Comparison of ENCODE assay signal across 23 mouse cellular contexts in genomic region chr3:70436671-70437070, GRCm38 (mm10).
DNase-seq lines count a peak whose midpoint lies in the region; ATAC-seq lines count a peak whose summit lies in the region.
"Had no signal": no experiment of that assay in that cellular context is flagged by ENCODE, and none has a peak within 500 bp of the region (broad histone marks: within the 10 kb centered on the region; RNA-seq: fewer than 3 reads in every experiment).

No protein-coding gene starts in this region.

- no peak overlapping the region for H3K4me3 ChIP-seq in hindbrain, embryonic 11.5 days (ENCODE audit: low read depth, low read length)
- H3K4me3 ChIP-seq in hindbrain, embryonic 14.5 days (replicated peaks; ENCODE audit: low read length): no peak overlapping the region
- H3K4me3 ChIP-seq in embryonic facial prominence, embryonic 14.5 days (ENCODE audit: low read depth, low read length): no peak overlapping the region
- H3K4me3 ChIP-seq: embryonic facial prominence, embryonic 12.5 days; heart, embryonic 10.5 days; hindbrain, embryonic 13.5 days; intestine, embryonic 15.5 days; limb, embryonic 12.5 days; liver, embryonic 13.5 days; midbrain, embryonic 12.5 days; stomach, embryonic 15.5 days had no signal

- WGBS in hindbrain, embryonic 11.5 days: 76% methylated on average over 4 of the region's 4 CpGs
- WGBS in hindbrain, embryonic 14.5 days: 77% methylated on average over 4 of the region's 4 CpGs
- whole genome bisulfite sequencing in embryonic facial prominence, embryonic 14.5 days: 64% methylated on average over 4 of the region's 4 CpGs

- no peaks in the 10 kb centered on the region for H3K9me3 ChIP-seq in hindbrain, embryonic 11.5 days (ENCODE audit: control insufficient read depth, low read length)
- 0 out of 2 replicates have a peak, but pooled peaks cover under 1% of the 10 kb centered on the region for H3K9me3 ChIP-seq in hindbrain, embryonic 14.5 days (ENCODE audit: control insufficient read depth, low read length)
- H3K9me3 ChIP-seq in embryonic facial prominence, embryonic 14.5 days (ENCODE audit: control insufficient read depth, low read length): no peaks in the 10 kb centered on the region
- H3K9me3 ChIP-seq: embryonic facial prominence, embryonic 12.5 days; heart, embryonic 10.5 days; hindbrain, embryonic 13.5 days; intestine, embryonic 15.5 days; limb, embryonic 12.5 days; liver, embryonic 13.5 days; midbrain, embryonic 12.5 days; stomach, embryonic 15.5 days had no signal

- no peaks in the 10 kb centered on the region for H3K27me3 ChIP-seq in hindbrain, embryonic 11.5 days (ENCODE audit: control insufficient read depth, insufficient read depth, low read length)
- no peaks in the 10 kb centered on the region for H3K27me3 ChIP-seq in hindbrain, embryonic 14.5 days (ENCODE audit: control insufficient read depth, insufficient read depth, low read length)
- H3K27me3 ChIP-seq in embryonic facial prominence, embryonic 14.5 days (replicated peaks; ENCODE audit: control insufficient read depth, insufficient read depth, low read length): no peaks in the 10 kb centered on the region
- H3K27me3 ChIP-seq: embryonic facial prominence, embryonic 12.5 days; hindbrain, embryonic 13.5 days; intestine, embryonic 15.5 days; limb, embryonic 12.5 days; liver, embryonic 13.5 days; midbrain, embryonic 12.5 days; stomach, embryonic 15.5 days had no signal

- peak; percentile 26 for DNase-seq in hindbrain, embryonic 11.5 days (ENCODE audit: low spot score)
- no peak for DNase-seq in hindbrain, embryonic 14.5 days (ENCODE audit: low spot score)
- peak; percentile 6 for DNase-seq in retina, embryonic 14.5 days (ENCODE audit: low spot score)
- DNase-seq in retina, postnatal 1 day: no peak
- DNase-seq in embryonic facial prominence, embryonic 14.5 days (ENCODE audit: low spot score): peak; percentile 45
- DNase-seq in left cerebral cortex, adult 18-20 months (ENCODE audit: low spot score in 2 of 2): no peak
- no peak for DNase-seq in thymus, adult 18-20 months
- DNase-seq: adrenal gland, postnatal 14 days; cerebellum, adult 11 months; cerebellum, postnatal 14 days; gastrocnemius, postnatal 36 days; kidney, postnatal 14 days; liver, embryonic 13.5 days; thymus, adult 2 months had no signal

- no peak for ATAC-seq in hindbrain, embryonic 11.5 days (ENCODE audit: low FRiP score)
- ATAC-seq in hindbrain, embryonic 14.5 days (ENCODE audit: low FRiP score): no peak
- no peak for ATAC-seq in embryonic facial prominence, embryonic 14.5 days (ENCODE audit: low read depth)
- ATAC-seq in frontal cortex, adult (ENCODE audit: low TSS enrichment): no peak
- ATAC-seq: forebrain, embryonic 14.5 days; intestine, embryonic 15.5 days had no signal

- no peak overlapping the region for H3K9ac ChIP-seq in hindbrain, embryonic 11.5 days (ENCODE audit: low read depth, low read length)
- H3K9ac ChIP-seq in hindbrain, embryonic 14.5 days: no peak overlapping the region
- H3K9ac ChIP-seq in embryonic facial prominence, embryonic 14.5 days (ENCODE audit: low read depth, low read length): no peak overlapping the region
- H3K9ac ChIP-seq: embryonic facial prominence, embryonic 12.5 days; hindbrain, embryonic 13.5 days; intestine, embryonic 15.5 days; limb, embryonic 12.5 days; liver, embryonic 13.5 days; midbrain, embryonic 12.5 days; stomach, embryonic 15.5 days had no signal

- H3K27ac ChIP-seq in hindbrain, embryonic 11.5 days (ENCODE audit: low read depth, low read length): no peak overlapping the region
- no peak overlapping the region for H3K27ac ChIP-seq in hindbrain, embryonic 14.5 days
- H3K27ac ChIP-seq in embryonic facial prominence, embryonic 14.5 days (replicated peaks; ENCODE audit: low read depth, low read length): no peak overlapping the region
- H3K27ac ChIP-seq: embryonic facial prominence, embryonic 12.5 days; heart, embryonic 10.5 days; hindbrain, embryonic 13.5 days; intestine, embryonic 15.5 days; limb, embryonic 12.5 days; liver, embryonic 13.5 days; midbrain, embryonic 12.5 days; stomach, embryonic 15.5 days had no signal

- no peak overlapping the region for H3K4me2 ChIP-seq in hindbrain, embryonic 11.5 days (replicated peaks; ENCODE audit: low read depth, low read length)
- H3K4me2 ChIP-seq in hindbrain, embryonic 14.5 days (replicated peaks): no peak overlapping the region
- no peak overlapping the region for H3K4me2 ChIP-seq in embryonic facial prominence, embryonic 14.5 days (ENCODE audit: low read depth, low read length)
- H3K4me2 ChIP-seq: embryonic facial prominence, embryonic 12.5 days; hindbrain, embryonic 13.5 days; intestine, embryonic 15.5 days; limb, embryonic 12.5 days; liver, embryonic 13.5 days; midbrain, embryonic 12.5 days; stomach, embryonic 15.5 days had no signal

- H3K4me1 ChIP-seq in hindbrain, embryonic 11.5 days (replicated peaks; ENCODE audit: control insufficient read depth, insufficient read depth, low read length): no peaks in the 10 kb centered on the region
- no peaks in the 10 kb centered on the region for H3K4me1 ChIP-seq in hindbrain, embryonic 14.5 days (replicated peaks; ENCODE audit: control insufficient read depth, insufficient read depth, low read length)
- H3K4me1 ChIP-seq in embryonic facial prominence, embryonic 14.5 days (ENCODE audit: control insufficient read depth, insufficient read depth, low read length): no peaks in the 10 kb centered on the region
- H3K4me1 ChIP-seq: embryonic facial prominence, embryonic 12.5 days; heart, embryonic 10.5 days; hindbrain, embryonic 13.5 days; intestine, embryonic 15.5 days; limb, embryonic 12.5 days; liver, embryonic 13.5 days; midbrain, embryonic 12.5 days; stomach, embryonic 15.5 days had no signal

- no peaks in the 10 kb centered on the region for H3K36me3 ChIP-seq in hindbrain, embryonic 11.5 days (ENCODE audit: control insufficient read depth, insufficient read depth, low read length)
- H3K36me3 ChIP-seq in hindbrain, embryonic 14.5 days (replicated peaks; ENCODE audit: control insufficient read depth, insufficient read depth): no peaks in the 10 kb centered on the region
- H3K36me3 ChIP-seq in embryonic facial prominence, embryonic 14.5 days (ENCODE audit: control insufficient read depth, insufficient read depth, low read length): no peaks in the 10 kb centered on the region
- H3K36me3 ChIP-seq: embryonic facial prominence, embryonic 12.5 days; heart, embryonic 10.5 days; hindbrain, embryonic 13.5 days; intestine, embryonic 15.5 days; limb, embryonic 12.5 days; liver, embryonic 13.5 days; midbrain, embryonic 12.5 days; stomach, embryonic 15.5 days had no signal

Comparison
In these comparisons a context has a peak if more than half of its experiments do, and no peak if none do; other contexts are left out.
1. DNase-seq: peak in hindbrain, embryonic 11.5 days (single experiment), retina, embryonic 14.5 days (single experiment) and embryonic facial prominence, embryonic 14.5 days (single experiment); none in hindbrain, embryonic 14.5 days (single experiment), retina, postnatal 1 day (single experiment), left cerebral cortex, adult 18-20 months (0 of 2) and thymus, adult 18-20 months (0 of 2).